Mouse (Mus musculus) CH12.LX (cell line): ENCODE data around the gene Eml6. TPM values are rescaled to one million over a fixed set of nuclear protein-coding genes. Genes with fewer than 3 reads are reported as not detected.

Source experiments
- DNase-seq: peaks from one replicate; pipeline ENCODE4 v3.0.0-alpha.2; 2013; ENCODE audit errors: extremely low read depth
- H3K27ac ChIP-seq: 2 replicates; pipeline ENCODE4 v1.5.1; 2012; ENCODE audit warnings: low read depth, mild to moderate bottlenecking, control low read depth, moderate library complexity; ENCODE audit not compliant: insufficient read depth
- H3K27me3 ChIP-seq: replicated peaks from 2 replicates; pipeline ENCODE3; 2012; ENCODE audit warnings: inconsistent platforms
- H3K36me3 ChIP-seq, 2 experiments: replicated peaks in 1 of 2; 2 replicates each; pipeline versions ENCODE3 to v1.6.1; 2012; ENCODE audit warnings: inconsistent platforms in 1 of 2, low read length in 1 of 2, mild to moderate bottlenecking in 1 of 2, mixed read lengths in 1 of 2, moderate library complexity in 1 of 2; ENCODE audit not compliant: control insufficient read depth in 1 of 2, insufficient read depth in 1 of 2
- H3K4me1 ChIP-seq, 2 experiments: 2 replicates each; pipeline ENCODE4 v1.6.1; 2012; ENCODE audit warnings: inconsistent platforms in 1 of 2, moderate library complexity in 1 of 2; ENCODE audit not compliant: insufficient read depth in 2 of 2, control insufficient read depth in 1 of 2
- H3K4me2 ChIP-seq: 2 replicates; pipeline ENCODE4 v1.6.1; 2012; ENCODE audit warnings: low read depth, mild to moderate bottlenecking, control low read depth; ENCODE audit not compliant: poor library complexity, insufficient read depth, severe bottlenecking
- H3K4me3 ChIP-seq, 3 experiments: fragments of 150-350 bp in 1 of 3; sonication (generic) in 1 of 3; replicated peaks in 1 of 3; 2 replicates each; pipeline versions ENCODE3 to v1.5.1; 2011 to 2012; ENCODE audit warnings: low read depth in 2 of 3, low read length in 2 of 3, mild to moderate bottlenecking in 2 of 3, moderate library complexity in 2 of 3, control low read depth in 1 of 3, improper control_type of control experiment in 1 of 3, inconsistent platforms in 1 of 3, mixed read lengths in 1 of 3; ENCODE audit not compliant: poor library complexity in 1 of 3
- H3K79me2 ChIP-seq: replicated peaks from 2 replicates; pipeline ENCODE4 v1.6.1; 2012; ENCODE audit warnings: mild to moderate bottlenecking, moderate library complexity; ENCODE audit not compliant: control insufficient read depth, poor library complexity, insufficient read depth, severe bottlenecking; ENCODE audit errors: extremely low read depth
- H3K9ac ChIP-seq: 2 replicates; pipeline ENCODE4 v1.6.1; 2012; ENCODE audit warnings: low read depth, mild to moderate bottlenecking, control low read depth, moderate library complexity; ENCODE audit not compliant: insufficient read depth
- H3K9me3 ChIP-seq: replicated peaks from 2 replicates; pipeline ENCODE3; 2012; ENCODE audit warnings: low read length, inconsistent platforms, mixed read lengths
- BHLHE40 ChIP-seq: IDR thresholded peaks from 2 replicates; pipeline ENCODE4 v1.6.1; 2011; ENCODE audit warnings: mild to moderate bottlenecking, low read depth, low read length, improper control_type of control experiment
- CHD2 ChIP-seq: IDR thresholded peaks from 2 replicates; pipeline ENCODE4 v1.6.1; 2011; ENCODE audit warnings: low read length, improper control_type of control experiment
- E2F4 ChIP-seq: IDR thresholded peaks from 2 replicates; pipeline ENCODE4 v1.6.1; 2011; ENCODE audit warnings: low read depth, low read length, improper control_type of control experiment; ENCODE audit not compliant: insufficient replicate concordance
- EP300 ChIP-seq: IDR thresholded peaks from 2 replicates; pipeline ENCODE4 v1.6.1; 2011; ENCODE audit warnings: low read length, improper control_type of control experiment
- ETS1 ChIP-seq: conservative IDR thresholded peaks from 2 replicates; pipeline ENCODE4 v1.6.1; 2012; ENCODE audit warnings: low read depth, mild to moderate bottlenecking, inconsistent platforms, low read length, improper control_type of control experiment, moderate library complexity
- GABPA ChIP-seq: IDR thresholded peaks from 2 replicates; pipeline ENCODE4 v1.6.1; 2012; ENCODE audit warnings: low read depth, low read length, improper control_type of control experiment, inconsistent platforms; ENCODE audit not compliant: insufficient replicate concordance
- HCFC1 ChIP-seq: IDR thresholded peaks from 2 replicates; pipeline ENCODE4 v1.6.1; 2012; ENCODE audit warnings: low read depth, mild to moderate bottlenecking, inconsistent platforms, low read length, improper control_type of control experiment
- IRF4 ChIP-seq: IDR thresholded peaks from 2 replicates; pipeline ENCODE4 v1.6.1; 2014; ENCODE audit warnings: low read depth, mild to moderate bottlenecking, inconsistent platforms, low read length, improper control_type of control experiment
- JUN ChIP-seq: IDR thresholded peaks from 2 replicates; pipeline ENCODE4 v1.6.1; 2011; ENCODE audit warnings: low read depth, mild to moderate bottlenecking, low read length, improper control_type of control experiment, moderate library complexity; ENCODE audit not compliant: insufficient read depth
- MAZ ChIP-seq: IDR thresholded peaks from 2 replicates; pipeline ENCODE4 v1.6.1; 2012; ENCODE audit warnings: low read depth, mild to moderate bottlenecking, inconsistent platforms, low read length, improper control_type of control experiment, moderate library complexity
- MXI1 ChIP-seq: IDR thresholded peaks from 2 replicates; pipeline ENCODE4 v1.6.1; 2011; ENCODE audit warnings: mild to moderate bottlenecking, low read depth, low read length, improper control_type of control experiment
- MYC ChIP-seq: IDR thresholded peaks from 2 replicates; pipeline ENCODE4 v1.6.1; 2011; ENCODE audit warnings: low read depth, mild to moderate bottlenecking, improper control_type of control experiment, low read length
- NELFE ChIP-seq: IDR thresholded peaks from 2 replicates; pipeline ENCODE4 v1.6.1; 2011; ENCODE audit warnings: low read depth, low read length, improper control_type of control experiment
- RAD21 ChIP-seq: IDR thresholded peaks from 2 replicates; pipeline ENCODE4 v1.6.1; 2011; ENCODE audit warnings: low read depth, mild to moderate bottlenecking, low read length, improper control_type of control experiment, moderate library complexity
- RCOR1 ChIP-seq: conservative IDR thresholded peaks from 2 replicates; pipeline ENCODE4 v1.6.1; 2012; ENCODE audit warnings: low read depth, mild to moderate bottlenecking, inconsistent platforms, low read length, improper control_type of control experiment
- SIN3A ChIP-seq: IDR thresholded peaks from 2 replicates; pipeline ENCODE4 v1.6.1; 2012; ENCODE audit warnings: low read length, improper control_type of control experiment, inconsistent platforms
- SMC3 ChIP-seq: IDR thresholded peaks from 2 replicates; pipeline ENCODE4 v1.6.1; 2011; ENCODE audit warnings: low read depth, low read length, improper control_type of control experiment
- TBP ChIP-seq: conservative IDR thresholded peaks from 2 replicates; pipeline ENCODE4 v1.6.1; 2011; ENCODE audit warnings: low read depth, low read length, improper control_type of control experiment
- TCF12 ChIP-seq: IDR thresholded peaks from 2 replicates; pipeline ENCODE4 v1.6.1; 2014; ENCODE audit warnings: low read depth, mild to moderate bottlenecking, inconsistent platforms, low read length, improper control_type of control experiment
- UBTF ChIP-seq: IDR thresholded peaks from 2 replicates; pipeline ENCODE4 v1.6.1; 2012; ENCODE audit warnings: low read depth, mild to moderate bottlenecking, inconsistent platforms, low read length, improper control_type of control experiment, moderate library complexity
- USF1 ChIP-seq: IDR thresholded peaks from 2 replicates; pipeline ENCODE4 v1.6.1; 2014; ENCODE audit warnings: low read depth, mild to moderate bottlenecking, inconsistent platforms, low read length, improper control_type of control experiment
- ZC3H11A ChIP-seq: IDR thresholded peaks from 2 replicates; pipeline ENCODE4 v1.6.1; 2012; ENCODE audit warnings: low read depth, mild to moderate bottlenecking, inconsistent platforms, low read length, improper control_type of control experiment
- ZMIZ1 ChIP-seq: IDR thresholded peaks from 2 replicates; pipeline ENCODE4 v1.6.1; 2012; ENCODE audit warnings: low read depth, mild to moderate bottlenecking, inconsistent platforms, low read length, improper control_type of control experiment
- dilution Hi-C: fragments of 300-500 bp; cut with MboI; formaldehyde crosslinking; loops from 2 replicates; pipeline ENCODE4 v1.14.3; 2020; ENCODE audit warnings: low sequenced_read_pairs; ENCODE audit not compliant: extremely low pct_unique_long_range_greater_than_20kb, extremely low pct_ligation_motif_present
- in situ Hi-C: fragments of 300-500 bp; cut with MboI; formaldehyde crosslinking; loops from 3 replicates; pipeline ENCODE4 v1.14.3; 2019; ENCODE audit warnings: low sequenced_read_pairs, low pct_ligation_motif_present, low pct_unique_long_range_greater_than_20kb, mixed read lengths
- polyA plus RNA-seq: library from polyadenylated mRNA; unstranded; fragments of >175 nt; gene quantifications from 2 replicates; pipeline ENCODE4 v1.2.1, GENCODE M21; 2012; ENCODE audit warnings: low read depth; ENCODE audit not compliant: insufficient read length
- total RNA-seq, 2 experiments: library from RNA; depleted of rRNA; stranded (reverse); fragments of 300-350 nt in 1 of 2; fragments of >200 nt in 1 of 2; gene quantifications; 2 replicates each; pipeline ENCODE4 v1.2.3; 2012 to 2014

Gene Eml6
- total and polyA plus RNA-seq, 3 experiments: 3.1 to 3.7 (median 3.2) TPM

DNA sequence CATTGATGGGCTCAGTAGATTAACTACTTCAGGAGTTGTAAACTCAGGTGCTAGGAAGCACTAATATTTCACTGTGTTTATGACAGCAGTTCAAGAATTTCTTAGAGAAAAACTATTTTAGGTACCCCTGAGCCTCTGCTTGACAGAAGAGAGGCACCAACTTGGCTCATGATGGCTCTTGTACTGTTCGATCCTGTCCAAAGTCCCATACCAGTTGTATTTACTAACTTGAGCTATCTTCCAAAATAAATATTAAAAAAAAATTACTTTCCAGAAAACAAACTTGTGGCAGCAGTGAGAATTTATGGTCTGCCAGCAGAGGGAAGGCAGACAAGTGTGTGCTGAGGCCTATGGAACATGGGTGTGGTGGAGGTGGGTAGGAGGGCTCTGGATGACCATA, 263.1 kb downstream of the Eml6 start:
- TF ChIP-seq E2F4: no peak
- TF ChIP-seq CHD2: no peak
- TF ChIP-seq USF1: no peak
- no peak for TF ChIP-seq ZC3H11A
- TF ChIP-seq SIN3A: no peak
- TF ChIP-seq HCFC1: no peak
- TF ChIP-seq MAZ: no peak
- Histone ChIP-seq H3K9me3 (no peaks in the 10 kb centered on the region), H3K27me3 (no peaks in the 10 kb centered on the region), H3K79me2 (no peaks in the 10 kb centered on the region), H3K4me1 (peaks cover 3 to 15% of the 10 kb centered on the region in 2 experiments; a peak in 2 of 4 replicates), H3K4me3 (no peak overlapping the region), H3K27ac (no peak overlapping the region), H3K36me3 (peaks cover 0 to 12% of the 10 kb centered on the region in 2 experiments), H3K4me2 (no peak overlapping the region), H3K9ac (no peak overlapping the region)
- dilution Hi-C loops: no loop called here
- no peak for DNase-seq
- in situ Hi-C loops: no loop called here

GRCm38 (mm10) chr11:29761387-29761786, 264.4 kb downstream of the Eml6 start:
- TF ChIP-seq TCF12: no peak
- Histone ChIP-seq H3K27ac (no peak overlapping the region), H3K36me3 (peaks cover 0 to 12% of the 10 kb centered on the region in 2 experiments), H3K9ac (no peak overlapping the region), H3K4me3 (no peak overlapping the region), H3K4me2 (no peak overlapping the region), H3K27me3 (no peaks in the 10 kb centered on the region), H3K79me2 (no peaks in the 10 kb centered on the region), H3K4me1 (peaks cover 3 to 9% of the 10 kb centered on the region in 2 experiments; a peak in 2 of 4 replicates), H3K9me3 (no peaks in the 10 kb centered on the region)
- in situ Hi-C loops (no loop called here), dilution Hi-C loops (no loop called here)
- DNase-seq: no peak

- H3K4me3 ChIP-seq: no peak overlapping the region
- dilution Hi-C loops (no loop called here), in situ Hi-C loops (no loop called here)
- no peaks in the 10 kb centered on the region for H3K9me3 ChIP-seq
- H3K79me2 ChIP-seq: no peaks in the 10 kb centered on the region
- no peak overlapping the region for H3K4me2 ChIP-seq
- H3K9ac ChIP-seq: no peak overlapping the region
- no peak for DNase-seq
- peaks cover 9 to 16% of the 10 kb centered on the region in 2 experiments; a peak in 3 of 4 replicates for H3K4me1 ChIP-seq
- no peak for TF ChIP-seq TBP
- no peak for TF ChIP-seq IRF4
- TF ChIP-seq RCOR1: no peak
- TF ChIP-seq GABPA: no peak
- no peak for TF ChIP-seq MXI1
- no peak for TF ChIP-seq UBTF
- TF ChIP-seq RAD21: no peak
- TF ChIP-seq SMC3: no peak
- TF ChIP-seq ETS1: no peak
- no peak for TF ChIP-seq MYC
- no peak for TF ChIP-seq JUN
- TF ChIP-seq MAZ: no peak
- no peak for TF ChIP-seq USF1
- no peak for TF ChIP-seq CHD2
- TF ChIP-seq EP300: no peak
- no peak for TF ChIP-seq NELFE
- no peak for TF ChIP-seq BHLHE40
- TF ChIP-seq ZMIZ1: no peak
- H3K27ac ChIP-seq: no peak overlapping the region
- H3K36me3 ChIP-seq: peaks cover 0 to 15% of the 10 kb centered on the region in 2 experiments
- no peaks in the 10 kb centered on the region for H3K27me3 ChIP-seq
These were observed 267.2 kb downstream of the Eml6 start for GRCm38 (mm10) chr11:29758617-29759016.
